In genomic region chr2:153724871-153725270, GRCm38 (mm10) we compare ENCODE assay signal across 24 mouse cellular contexts. TPM values are rescaled to one million over a fixed set of nuclear protein-coding genes. Genes with fewer than 3 reads are reported as not detected.
DNase-seq lines count a peak whose midpoint lies in the region; ATAC-seq and TF ChIP-seq lines count a peak whose summit lies in the region.
"Had no signal": no experiment of that assay in that cellular context is flagged by ENCODE, and none has a peak within 500 bp of the region (broad histone marks: within the 10 kb centered on the region; RNA-seq: fewer than 3 reads in every experiment).

No protein-coding gene starts in this region.

- H3K27ac ChIP-seq in liver, embryonic 12.5 days: peak overlapping the region; percentile 85
- no peak overlapping the region for H3K27ac ChIP-seq in liver, embryonic 16.5 days (ENCODE audit: low read length)
- H3K27ac ChIP-seq in cerebellum, adult 2 months (ENCODE audit: insufficient read depth, low read length): no peak overlapping the region
- H3K27ac ChIP-seq: embryonic facial prominence, embryonic 10.5 days; forebrain, embryonic 10.5 days; forebrain, embryonic 15.5 days; heart, embryonic 10.5 days; hindbrain, embryonic 13.5 days had no signal

- peak; percentile 78 for DNase-seq in brain, adult 2 months (ENCODE audit: low read depth, low spot score)
- DNase-seq in cerebellum, adult 2 months: no peak
- DNase-seq in lung, adult 2 months: no peak
- DNase-seq: adrenal gland, adult 8-10 months; adrenal gland, postnatal 36 days; cerebellum, adult 18-20 months; cerebellum, postnatal 10 days; gastrocnemius, postnatal 10 days; heart, adult 18-20 months; heart, postnatal 10 days had no signal

- ATAC-seq in megakaryocyte, adult 5-6 weeks (ENCODE audit: poor library complexity, severe bottlenecking): no peak
- ATAC-seq in liver, embryonic 12.5 days: peak; percentile 46
- no peak for ATAC-seq in liver, embryonic 16.5 days (ENCODE audit: low read depth)
- no peak for ATAC-seq in erythroblast, adult 5-6 weeks (replicated peaks; ENCODE audit: low FRiP score, poor library complexity, severe bottlenecking)
- ATAC-seq: forebrain, embryonic 15.5 days had no signal

- TF ChIP-seq POLR2A in cerebellum, adult 2 months (IDR thresholded peaks at IDR 0.05; ENCODE audit: borderline replicate concordance, insufficient read depth, low read length): no peak
- TF ChIP-seq POLR2A in lung, adult 2 months (IDR thresholded peaks at IDR 0.05; ENCODE audit: borderline replicate concordance, extremely low read depth, low read depth, low read length): no peak

- WGBS in liver, embryonic 12.5 days (ENCODE audit: insufficient replicate concordance): 44% methylated on average over 2 of the region's 2 CpGs
- 44% methylated on average over 2 of the region's 2 CpGs for WGBS in liver, embryonic 16.5 days (ENCODE audit: insufficient replicate concordance)
- WGBS in cerebellum, adult 2 months: 75% methylated on average over 2 of the region's 2 CpGs
- WGBS in lung, adult 2 months: 82% methylated on average over 2 of the region's 2 CpGs

- no peaks in the 10 kb centered on the region for H3K27me3 ChIP-seq in megakaryocyte, embryonic 14.5 days (replicated peaks)
- H3K27me3 ChIP-seq in liver, embryonic 12.5 days (replicated peaks): no peaks in the 10 kb centered on the region
- H3K27me3 ChIP-seq in liver, embryonic 16.5 days (ENCODE audit: control insufficient read depth, insufficient read depth, low read depth, low read length): no peaks in the 10 kb centered on the region
- no peaks in the 10 kb centered on the region for H3K27me3 ChIP-seq in cerebellum, adult 2 months (ENCODE audit: control insufficient read depth, insufficient read depth, low read length)
- H3K27me3 ChIP-seq: forebrain, embryonic 15.5 days; hindbrain, embryonic 13.5 days had no signal

- H3K4me1 ChIP-seq in megakaryocyte, embryonic 14.5 days: peaks cover 70% of the 10 kb centered on the region
- peaks cover 34% of the 10 kb centered on the region for H3K4me1 ChIP-seq in liver, embryonic 12.5 days
- peaks cover 4% of the 10 kb centered on the region for H3K4me1 ChIP-seq in liver, embryonic 16.5 days (ENCODE audit: control insufficient read depth, low read depth, low read length)
- no peaks in the 10 kb centered on the region for H3K4me1 ChIP-seq in cerebellum, adult 2 months (ENCODE audit: control insufficient read depth, insufficient read depth, low read length)
- no peaks in the 10 kb centered on the region for H3K4me1 ChIP-seq in lung, adult 2 months (ENCODE audit: control insufficient read depth, insufficient read depth, low read length)
- H3K4me1 ChIP-seq: embryonic facial prominence, embryonic 10.5 days; forebrain, embryonic 10.5 days; forebrain, embryonic 15.5 days; heart, embryonic 10.5 days; hindbrain, embryonic 13.5 days had no signal

- H3K36me3 ChIP-seq in megakaryocyte, embryonic 14.5 days (replicated peaks; ENCODE audit: low read length): peaks cover 30% of the 10 kb centered on the region
- 0 out of 2 replicates have a peak, but pooled peaks cover 4% of the 10 kb centered on the region for H3K36me3 ChIP-seq in liver, embryonic 12.5 days
- H3K36me3 ChIP-seq in liver, embryonic 16.5 days (ENCODE audit: control insufficient read depth, insufficient read depth): no peaks in the 10 kb centered on the region
- H3K36me3 ChIP-seq: embryonic facial prominence, embryonic 10.5 days; forebrain, embryonic 10.5 days; forebrain, embryonic 15.5 days; heart, embryonic 10.5 days; hindbrain, embryonic 13.5 days had no signal

- H3K9me3 ChIP-seq in megakaryocyte, embryonic 14.5 days: peaks cover 9% of the 10 kb centered on the region; the same call in 1 of the 2 replicates
- H3K9me3 ChIP-seq in liver, embryonic 12.5 days (replicated peaks): no peaks in the 10 kb centered on the region
- no peaks in the 10 kb centered on the region for H3K9me3 ChIP-seq in liver, embryonic 16.5 days (replicated peaks; ENCODE audit: control insufficient read depth, low read length)
- H3K9me3 ChIP-seq: embryonic facial prominence, embryonic 10.5 days; forebrain, embryonic 10.5 days; forebrain, embryonic 15.5 days; heart, embryonic 10.5 days; hindbrain, embryonic 13.5 days had no signal

- no peak for TF ChIP-seq CTCF in cerebellum, adult 2 months (IDR thresholded peaks at IDR 0.05; ENCODE audit: borderline replicate concordance, insufficient read depth, low read depth, low read length)
- TF ChIP-seq CTCF in lung, adult 2 months (IDR thresholded peaks at IDR 0.05; ENCODE audit: insufficient read depth, low read length): no peak

- H3K4me2 ChIP-seq in liver, embryonic 12.5 days: peak overlapping the region; percentile 50
- H3K4me2 ChIP-seq in liver, embryonic 16.5 days (ENCODE audit: low read depth, low read length): 0 out of 2 replicates have a peak overlapping the region, but pooled peaks have one; percentile 7
- H3K4me2 ChIP-seq: forebrain, embryonic 15.5 days; hindbrain, embryonic 13.5 days had no signal

- H3K4me3 ChIP-seq in megakaryocyte, embryonic 14.5 days (replicated peaks): peak overlapping the region; percentile 46
- no peak overlapping the region for H3K4me3 ChIP-seq in liver, embryonic 12.5 days
- H3K4me3 ChIP-seq in liver, embryonic 16.5 days (ENCODE audit: low read depth, low read length): no peak overlapping the region
- H3K4me3 ChIP-seq in cerebellum, adult 2 months (replicated peaks; ENCODE audit: insufficient read depth, low read depth, low read length): no peak overlapping the region
- no peak overlapping the region for H3K4me3 ChIP-seq in lung, adult 2 months (replicated peaks; ENCODE audit: extremely low read depth, low read depth, low read length)
- H3K4me3 ChIP-seq: embryonic facial prominence, embryonic 10.5 days; erythroblast, embryonic 14.5 days; forebrain, embryonic 10.5 days; forebrain, embryonic 15.5 days; heart, embryonic 10.5 days; hindbrain, embryonic 13.5 days had no signal

- H3K9ac ChIP-seq in liver, embryonic 12.5 days: 0 out of 2 replicates have a peak overlapping the region, but pooled peaks have one; percentile 14
- H3K9ac ChIP-seq in liver, embryonic 16.5 days (ENCODE audit: low read depth, low read length): no peak overlapping the region
- H3K9ac ChIP-seq: forebrain, embryonic 15.5 days; hindbrain, embryonic 13.5 days had no signal

RNA-seq across cellular contexts. Expression of gene Mapre1, which starts 16.2 kb away (rescaled TPM):
- 4.1 TPM in 1 of 2 replicates, not detected in the other for polyA plus RNA-seq in megakaryocyte, embryonic 14.5 days (2012; ENCODE audit: insufficient read depth, low replicate concordance)
- 130 and 155 TPM in 2 replicates for total RNA-seq in megakaryocyte, adult 5-6 weeks (2015)
- 180 and 181 TPM in 2 replicates for total RNA-seq in megakaryocyte, adult 5-6 weeks (2017)
- 199 and 200 TPM in 2 replicates for polyA plus RNA-seq in liver, embryonic 12.5 days (2016; fragmentation: Nextera tagmentation; extraction: Ambion mirVana)
- 91.6 and 102 TPM in 2 replicates for polyA plus RNA-seq in liver, embryonic 16.5 days (2015; fragmentation: Nextera tagmentation; extraction: Ambion mirVana)
- 19.6 and 22.8 TPM in 2 replicates for polyA plus RNA-seq in cerebellum, adult 2 months (2012; rRNA removed)
- 40.5 and 93.4 TPM in 2 replicates for total RNA-seq in erythroblast, adult 5-6 weeks (2015; ENCODE audit: low replicate concordance)
- total RNA-seq in erythroblast, adult 5-6 weeks (2017; ENCODE audit: low replicate concordance): 24.1 and 38.3 TPM in 2 replicates
- 7.4 and 11.5 TPM in 2 replicates for polyA plus RNA-seq in lung, adult 2 months (2012; rRNA removed)

RNA-seq across cellular contexts. Expression of gene Dnmt3c, which starts 28.4 kb away (rescaled TPM):
- polyA plus RNA-seq in megakaryocyte, embryonic 14.5 days (2012; ENCODE audit: insufficient read depth, low replicate concordance): 0.18 TPM in 1 of 2 replicates, not detected in the other
- not detected in 2 replicates for total RNA-seq in megakaryocyte, adult 5-6 weeks (2015)
- not detected in 2 replicates for total RNA-seq in megakaryocyte, adult 5-6 weeks (2017)
- 0.42 and 0.58 TPM in 2 replicates for polyA plus RNA-seq in liver, embryonic 12.5 days (2016; fragmentation: Nextera tagmentation; extraction: Ambion mirVana)
- 0.81 and 1.1 TPM in 2 replicates for polyA plus RNA-seq in liver, embryonic 16.5 days (2015; fragmentation: Nextera tagmentation; extraction: Ambion mirVana)
- 0.06 and 0.10 TPM in 2 replicates for polyA plus RNA-seq in cerebellum, adult 2 months (2012; rRNA removed)
- not detected in 2 replicates for total RNA-seq in erythroblast, adult 5-6 weeks (2015; ENCODE audit: low replicate concordance)
- total RNA-seq in erythroblast, adult 5-6 weeks (2017; ENCODE audit: low replicate concordance): not detected in 2 replicates
- polyA plus RNA-seq in lung, adult 2 months (2012; rRNA removed): 0.09 and 0.12 TPM in 2 replicates
- total RNA-seq: adrenal gland, adult 8-10 months; adrenal gland, postnatal 36 days; gastrocnemius, postnatal 10 days; heart, adult 18-20 months; heart, postnatal 10 days; hematopoietic stem cell, adult 5-6 weeks had no signal
- polyA plus RNA-seq: embryonic facial prominence, embryonic 10.5 days; embryonic facial prominence, embryonic 14.5 days; erythroblast, embryonic 14.5 days; forebrain, embryonic 10.5 days; forebrain, embryonic 15.5 days; heart, embryonic 14.5 days; hindbrain, embryonic 13.5 days had no signal

RNA-seq across cellular contexts. Expression of gene Efcab8, which starts 54.9 kb away (rescaled TPM):
- polyA plus RNA-seq in megakaryocyte, embryonic 14.5 days (2012; ENCODE audit: insufficient read depth, low replicate concordance): 1.1 TPM in 1 of 2 replicates, not detected in the other
- 0.11 TPM in 1 of 2 replicates, not detected in the other for total RNA-seq in megakaryocyte, adult 5-6 weeks (2015)
- total RNA-seq in megakaryocyte, adult 5-6 weeks (2017): not detected in 2 replicates
- 0.10 and 0.16 TPM in 2 replicates for polyA plus RNA-seq in liver, embryonic 12.5 days (2016; fragmentation: Nextera tagmentation; extraction: Ambion mirVana)
- not detected in 2 replicates for polyA plus RNA-seq in liver, embryonic 16.5 days (2015; fragmentation: Nextera tagmentation; extraction: Ambion mirVana)
- polyA plus RNA-seq in cerebellum, adult 2 months (2012; rRNA removed): 0.23 and 0.29 TPM in 2 replicates
- total RNA-seq in erythroblast, adult 5-6 weeks (2015; ENCODE audit: low replicate concordance): not detected in 2 replicates
- total RNA-seq in erythroblast, adult 5-6 weeks (2017; ENCODE audit: low replicate concordance): 0.51 TPM in 1 of 2 replicates, not detected in the other
- 0.19 and 0.33 TPM in 2 replicates for polyA plus RNA-seq in lung, adult 2 months (2012; rRNA removed)
- total RNA-seq: heart, adult 18-20 months; heart, postnatal 10 days; hematopoietic stem cell, adult 5-6 weeks had no signal
- polyA plus RNA-seq: embryonic facial prominence, embryonic 10.5 days; forebrain, embryonic 10.5 days; forebrain, embryonic 15.5 days; heart, embryonic 10.5 days; heart, embryonic 14.5 days; hindbrain, embryonic 13.5 days had no signal
